Mouse (Mus musculus): ENCODE data around the gene Kcnh3.

The Kcnh3 gene

GRCm38 (mm10) chr15:99224208-99224911, at the start of gene Kcnh3:
Kcnh3 (plus strand) TSS chr15:99224861.
- peak; percentile 83 for DNase-seq (ENCODE audit: low read depth, low spot score)

DNA sequence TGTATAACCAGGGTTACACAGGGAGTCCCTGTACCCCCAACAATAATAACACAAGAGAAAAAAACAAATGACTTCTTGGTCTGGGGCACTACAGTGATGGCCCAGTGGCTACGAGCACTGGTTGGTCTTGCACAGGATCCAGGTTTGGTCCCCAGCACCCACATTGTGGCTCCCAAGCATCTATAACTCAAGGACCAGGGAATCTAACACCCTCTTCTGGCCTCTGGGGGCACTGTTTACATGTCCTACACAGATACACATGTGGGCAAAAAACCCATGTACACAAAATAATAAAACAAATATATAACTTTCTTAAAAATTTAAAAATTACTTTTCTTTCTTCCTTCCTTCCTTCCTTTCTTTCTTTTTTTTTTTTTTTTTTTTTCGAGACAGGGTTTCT, 45.0 kb upstream of the Kcnh3 start:
- DNase-seq (ENCODE audit: low read depth, low spot score) = no peak

DNA sequence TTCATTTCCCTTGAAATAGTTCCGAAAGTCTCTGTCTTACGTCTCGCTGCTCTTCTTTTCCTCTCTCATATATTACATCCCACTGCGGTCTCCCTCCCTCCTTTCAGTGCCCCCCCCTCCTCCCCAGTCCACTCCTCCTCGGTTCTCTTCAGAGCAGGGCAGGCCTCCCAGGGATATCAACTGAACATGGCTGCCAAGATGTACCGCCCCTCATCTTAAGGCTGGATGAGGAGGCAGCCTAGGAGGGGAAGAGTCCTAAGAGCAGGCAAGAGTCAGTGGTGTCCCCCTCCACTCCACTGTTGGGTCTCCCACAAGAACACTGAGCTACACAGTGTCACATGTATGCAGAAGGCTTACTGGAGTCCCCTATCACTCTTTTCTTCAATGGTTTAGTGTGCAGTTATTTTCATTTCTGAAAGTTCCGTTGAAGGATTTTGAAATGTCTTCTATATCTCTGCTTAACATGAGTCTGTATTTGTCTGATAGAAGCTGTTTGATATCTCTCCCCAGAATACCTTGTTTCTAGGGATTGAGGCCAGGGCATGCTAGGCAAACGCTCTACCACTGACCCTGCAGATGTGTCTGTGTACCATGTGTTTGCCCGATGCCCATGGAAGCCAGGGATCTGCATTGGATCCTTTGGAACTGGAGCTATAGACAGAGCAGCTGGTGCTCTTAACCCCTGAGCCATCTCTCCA, 40.3 kb upstream of the Kcnh3 start:
- no peak for DNase-seq (ENCODE audit: low read depth, low spot score)

- DNase-seq (ENCODE audit: low read depth, low spot score) = no peak
Measured at GRCm38 (mm10) chr15:99194358-99194757, 30.3 kb upstream of the Kcnh3 start.

DNA sequence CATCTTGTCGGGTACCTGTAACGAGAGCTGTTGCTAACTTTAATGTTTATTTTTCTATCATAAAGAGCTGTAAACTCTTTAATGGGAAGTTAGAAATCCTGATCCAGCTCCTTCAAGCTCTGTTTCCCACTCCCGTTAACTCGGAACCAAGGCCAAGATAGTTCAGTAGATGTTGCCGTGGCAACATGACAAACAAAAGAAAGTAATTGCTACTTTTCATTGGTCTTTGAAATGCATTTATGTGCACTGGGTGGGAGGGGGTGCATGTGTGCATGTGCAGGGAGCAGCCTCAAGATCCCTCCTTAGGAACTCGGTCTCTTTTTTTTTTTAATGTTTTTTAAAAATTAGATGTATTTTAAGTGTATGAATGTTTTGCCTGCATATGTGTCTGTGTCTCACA, 29.6 kb upstream of the Kcnh3 start:
- DNase-seq (ENCODE audit: low read depth, low spot score) = no peak

GRCm38 (mm10) chr15:99198761-99199160, 25.9 kb upstream of the Kcnh3 start:
- peak; percentile 63 for DNase-seq (ENCODE audit: low read depth, low spot score)

DNA sequence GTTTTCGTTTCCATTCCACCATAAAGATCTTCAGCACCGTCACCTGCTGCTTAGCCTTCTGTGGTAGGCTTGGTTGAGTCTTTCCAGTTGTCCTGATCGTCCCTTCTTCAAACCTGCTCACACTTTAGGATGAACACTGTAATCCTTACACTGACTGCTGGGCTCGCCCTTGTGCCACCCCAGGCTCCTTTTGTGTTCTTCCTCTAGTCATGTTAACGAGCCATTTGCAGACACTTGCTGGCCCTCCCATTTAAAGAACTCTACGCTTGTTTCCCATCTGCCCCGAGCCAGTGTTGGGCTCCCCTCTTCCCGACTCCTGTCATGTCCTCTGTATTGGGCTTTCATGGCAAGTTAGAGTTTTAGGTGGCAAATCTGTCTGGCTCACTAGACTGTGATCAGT, 18.7 kb upstream of the Kcnh3 start:
- DNase-seq (ENCODE audit: low read depth, low spot score) = no peak

GRCm38 (mm10) chr15:99213183-99213582, 11.5 kb upstream of the Kcnh3 start:
- DNase-seq (ENCODE audit: low read depth, low spot score) = no peak

- DNase-seq (ENCODE audit: low read depth, low spot score) = peak; percentile 77
Measured at GRCm38 (mm10) chr15:99214941-99215340, 9.7 kb upstream of the Kcnh3 start.

- DNase-seq (ENCODE audit: low read depth, low spot score) = no peak
Measured at GRCm38 (mm10) chr15:99215741-99216463, 8.8 kb upstream of the Kcnh3 start.

DNA sequence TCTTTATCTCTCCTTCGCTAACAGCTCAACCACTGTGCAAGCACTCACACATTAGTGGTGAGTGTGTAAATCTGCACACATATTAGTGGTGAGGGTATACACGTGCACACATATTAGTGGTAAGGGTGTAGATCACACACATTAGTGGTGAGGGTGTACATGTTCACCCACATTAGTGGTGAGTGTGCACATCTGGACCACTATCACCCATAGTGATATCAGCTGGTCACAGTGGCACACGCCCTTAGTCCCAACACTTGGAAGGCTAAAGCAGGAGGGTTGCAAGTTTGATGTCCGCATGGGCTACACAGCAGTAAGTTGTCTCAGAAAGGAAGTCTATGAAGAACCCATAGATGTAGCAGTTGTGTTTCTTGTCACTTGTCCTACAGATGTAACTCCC, 7.0 kb upstream of the Kcnh3 start:
- DNase-seq (ENCODE audit: low read depth, low spot score) = no peak

- no peak for DNase-seq (ENCODE audit: low read depth, low spot score)
Measured at GRCm38 (mm10) chr15:99221315-99221952, 3.2 kb upstream of the Kcnh3 start.

- no peak for DNase-seq (ENCODE audit: low read depth, low spot score)
Measured at GRCm38 (mm10) chr15:99222794-99223584, 1.7 kb upstream of the Kcnh3 start.

DNA sequence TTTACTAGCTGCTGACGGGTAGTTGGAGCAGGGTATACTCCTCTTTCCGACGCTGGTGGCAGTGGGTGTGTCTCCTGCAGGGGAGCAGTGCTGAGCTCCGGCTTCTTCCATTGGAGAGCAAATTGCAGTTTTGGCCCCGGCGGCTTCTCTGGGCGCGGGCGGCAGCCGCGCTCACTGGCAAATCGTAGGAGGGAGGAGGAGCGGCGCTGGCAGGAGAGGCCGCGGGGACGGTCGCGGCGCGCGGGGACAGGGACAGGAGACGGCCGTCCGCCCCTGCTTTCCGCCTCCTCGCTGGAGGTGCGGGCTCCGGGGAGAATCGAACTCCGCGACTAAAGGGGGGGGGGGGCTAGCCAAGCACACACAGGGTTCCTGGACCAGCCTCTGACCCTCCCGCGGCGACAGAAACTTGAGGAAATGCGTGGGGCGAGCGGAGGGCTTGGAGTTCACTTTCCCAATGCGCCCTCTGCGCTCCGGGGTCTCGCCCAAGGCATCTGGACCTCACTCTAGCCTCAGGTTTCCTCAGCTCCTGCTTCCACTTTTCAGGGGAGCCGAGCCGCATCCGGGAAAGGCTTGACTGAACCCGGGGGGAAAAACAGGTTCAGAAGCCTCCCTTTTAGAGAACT, 965 bp upstream of the Kcnh3 start:
- peak; percentile 57 for DNase-seq (ENCODE audit: low read depth, low spot score)

DNA sequence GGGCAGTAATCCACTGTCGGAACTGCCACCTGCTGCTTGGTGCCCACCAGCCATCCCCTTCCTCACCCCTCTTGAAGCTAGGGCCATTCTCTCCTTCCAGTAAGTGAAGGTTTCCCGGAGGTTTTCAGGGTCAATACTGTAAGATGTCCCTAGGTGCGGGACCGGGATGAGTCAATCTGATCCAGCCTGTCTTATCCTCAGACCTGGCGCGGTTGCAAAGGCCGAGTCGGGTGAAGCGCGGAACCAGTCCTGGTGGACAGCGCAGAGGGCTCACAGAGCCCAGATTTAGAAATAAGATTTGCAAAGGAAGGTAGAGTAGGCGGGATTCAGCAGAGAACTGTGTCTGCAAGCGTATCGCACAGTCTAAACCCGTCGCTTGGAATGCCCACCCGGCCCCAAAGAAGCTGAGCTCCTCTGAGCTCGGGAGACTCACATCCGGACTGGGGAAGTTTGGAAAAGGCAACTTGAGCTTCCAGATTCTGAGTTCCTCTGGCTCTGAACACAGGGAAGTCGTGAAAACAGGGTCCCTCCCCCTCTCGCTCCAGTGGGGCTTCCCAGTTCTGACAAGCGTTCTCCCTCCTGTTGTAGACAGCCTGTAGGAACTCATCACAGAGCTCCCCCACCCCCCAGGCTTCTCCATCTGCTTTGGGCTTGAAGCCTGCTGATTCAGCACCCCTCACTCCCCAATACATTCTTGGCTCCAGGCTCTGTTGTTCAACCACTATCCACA, 585 bp downstream of the Kcnh3 start:
- DNase-seq (ENCODE audit: low read depth, low spot score) = peak; percentile 22

GRCm38 (mm10) chr15:99226090-99226489, 1.4 kb downstream of the Kcnh3 start:
- peak; percentile 13 for DNase-seq (ENCODE audit: low read depth, low spot score)

DNA sequence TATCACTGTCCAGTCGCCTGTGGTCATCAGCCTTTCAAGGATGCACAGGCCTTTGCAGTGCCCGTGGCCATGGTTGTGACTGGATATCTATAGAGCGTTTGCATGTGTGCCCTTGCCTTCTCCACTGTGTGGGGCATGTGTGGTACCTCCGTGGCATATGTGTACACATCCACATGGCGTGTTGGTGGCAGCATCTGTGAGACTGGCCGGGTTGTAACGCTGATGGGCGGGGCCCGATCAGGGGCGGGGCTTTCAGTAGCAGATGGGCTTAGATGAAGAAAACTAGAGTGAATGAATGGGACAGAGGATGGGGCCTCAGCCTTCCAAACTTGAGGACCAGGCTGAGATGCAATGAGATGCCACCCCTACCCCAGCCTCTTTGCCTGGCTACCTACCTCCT, 7.3 kb downstream of the Kcnh3 start:
- no peak for DNase-seq (ENCODE audit: low read depth, low spot score)

GRCm38 (mm10) chr15:99233719-99234118, 9.1 kb downstream of the Kcnh3 start:
- DNase-seq (ENCODE audit: low read depth, low spot score) = peak; percentile 65

GRCm38 (mm10) chr15:99234326-99235010, 9.8 kb downstream of the Kcnh3 start:
- no peak for DNase-seq (ENCODE audit: low read depth, low spot score)

DNA sequence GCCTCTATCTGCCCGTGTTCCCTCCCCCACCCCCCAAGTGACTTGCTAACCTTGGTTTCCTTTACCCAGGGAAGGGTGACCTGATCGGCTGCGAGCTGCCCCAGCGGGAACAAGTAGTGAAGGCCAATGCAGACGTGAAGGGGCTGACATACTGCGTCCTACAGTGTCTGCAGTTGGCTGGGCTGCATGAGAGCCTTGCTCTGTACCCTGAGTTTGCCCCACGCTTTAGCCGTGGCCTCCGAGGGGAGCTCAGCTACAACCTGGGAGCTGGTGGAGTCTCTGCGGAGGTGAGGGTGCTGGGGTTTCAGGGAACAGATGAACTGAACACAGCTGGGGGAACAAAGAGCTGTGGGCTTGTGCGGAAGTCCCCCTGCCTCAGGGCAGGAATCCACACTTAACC, 13.3 kb downstream of the Kcnh3 start:
- DNase-seq (ENCODE audit: low read depth, low spot score) = no peak

All from CD4-positive, CD25-positive, alpha-beta regulatory T cell, adult 2 months (primary cell).